Mouse (Mus musculus): ENCODE results near the gene Cxadr.

Cxadr gene

GRCm38 (mm10) chr16:78301183-78301830, at the start of gene Cxadr:
Cxadr (plus strand) TSS chr16:78301489.
- peak; percentile 84 for DNase-seq

- no peak for DNase-seq
These were observed 42.3 kb upstream of the Cxadr start for GRCm38 (mm10) chr16:78258989-78259388.

DNA sequence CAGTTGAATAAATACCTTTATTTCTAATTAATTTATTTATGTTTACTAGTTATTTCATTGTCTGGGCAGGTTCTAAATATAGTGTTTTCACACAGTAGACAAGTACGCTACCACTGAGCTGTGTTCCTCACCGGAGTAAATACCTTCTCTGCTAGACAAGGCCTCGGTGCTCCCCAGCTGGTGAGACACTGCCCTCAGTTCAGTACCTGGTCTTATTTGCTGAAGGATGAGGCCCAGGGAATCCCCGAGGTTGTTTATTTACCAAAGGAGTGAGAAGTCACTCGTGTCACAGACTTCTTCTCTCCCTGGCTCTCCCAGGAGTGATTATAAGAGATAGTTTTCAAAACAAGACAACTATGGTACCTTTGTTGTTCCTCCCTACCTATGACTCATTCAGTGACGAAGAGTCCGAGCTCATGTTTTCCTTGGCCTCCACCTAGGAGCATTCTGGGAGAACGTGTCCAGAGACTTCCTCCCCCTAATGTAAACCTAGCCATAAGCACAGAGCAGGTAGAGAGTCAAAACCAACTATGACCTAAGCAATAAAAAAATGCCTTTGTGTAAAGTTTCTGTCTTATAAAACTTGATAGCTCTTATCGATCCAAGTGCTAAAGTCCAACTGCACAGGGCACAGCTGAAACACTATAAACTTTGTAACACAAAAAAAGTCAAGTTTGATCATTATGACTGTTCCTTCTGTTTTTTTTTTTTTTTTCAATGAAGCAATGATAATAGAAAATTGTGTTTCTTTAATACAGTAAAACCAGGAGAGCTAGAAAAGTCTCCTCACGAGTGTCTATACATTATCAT, 41.0 kb upstream of the Cxadr start:
- DNase-seq = no peak

GRCm38 (mm10) chr16:78261520-78261919, 39.8 kb upstream of the Cxadr start:
- no peak for DNase-seq

GRCm38 (mm10) chr16:78264442-78265150, 36.7 kb upstream of the Cxadr start:
- DNase-seq = no peak

GRCm38 (mm10) chr16:78265151-78265590, 36.1 kb upstream of the Cxadr start:
- peak; percentile 54 for DNase-seq

GRCm38 (mm10) chr16:78265826-78266225, 35.5 kb upstream of the Cxadr start:
- no peak for DNase-seq

DNA sequence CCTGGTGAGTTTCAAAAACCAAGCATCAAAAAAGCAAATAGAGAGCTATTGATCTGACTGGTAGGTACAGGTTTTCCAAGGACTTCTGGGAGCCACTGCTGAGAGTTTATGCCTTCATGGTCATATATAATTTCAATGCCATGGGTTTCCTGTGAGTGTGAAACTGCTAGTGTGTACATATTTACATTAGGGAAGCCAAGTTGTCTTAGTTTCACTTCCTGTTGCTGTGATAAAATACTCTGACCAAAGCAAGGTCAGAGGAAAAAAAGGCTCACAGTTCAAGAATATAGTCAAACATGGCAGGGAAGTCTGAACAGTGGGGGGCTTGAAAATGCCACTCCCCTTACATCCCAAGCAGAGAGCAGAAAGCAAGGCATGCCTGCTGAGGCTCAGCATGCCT, 33.8 kb upstream of the Cxadr start:
- DNase-seq = no peak

GRCm38 (mm10) chr16:78268167-78268566, 33.1 kb upstream of the Cxadr start:
- no peak for DNase-seq

- no peak for DNase-seq
These were observed 26.3 kb upstream of the Cxadr start for GRCm38 (mm10) chr16:78274825-78275455.

GRCm38 (mm10) chr16:78277567-78277966, 23.7 kb upstream of the Cxadr start:
- DNase-seq = no peak

DNA sequence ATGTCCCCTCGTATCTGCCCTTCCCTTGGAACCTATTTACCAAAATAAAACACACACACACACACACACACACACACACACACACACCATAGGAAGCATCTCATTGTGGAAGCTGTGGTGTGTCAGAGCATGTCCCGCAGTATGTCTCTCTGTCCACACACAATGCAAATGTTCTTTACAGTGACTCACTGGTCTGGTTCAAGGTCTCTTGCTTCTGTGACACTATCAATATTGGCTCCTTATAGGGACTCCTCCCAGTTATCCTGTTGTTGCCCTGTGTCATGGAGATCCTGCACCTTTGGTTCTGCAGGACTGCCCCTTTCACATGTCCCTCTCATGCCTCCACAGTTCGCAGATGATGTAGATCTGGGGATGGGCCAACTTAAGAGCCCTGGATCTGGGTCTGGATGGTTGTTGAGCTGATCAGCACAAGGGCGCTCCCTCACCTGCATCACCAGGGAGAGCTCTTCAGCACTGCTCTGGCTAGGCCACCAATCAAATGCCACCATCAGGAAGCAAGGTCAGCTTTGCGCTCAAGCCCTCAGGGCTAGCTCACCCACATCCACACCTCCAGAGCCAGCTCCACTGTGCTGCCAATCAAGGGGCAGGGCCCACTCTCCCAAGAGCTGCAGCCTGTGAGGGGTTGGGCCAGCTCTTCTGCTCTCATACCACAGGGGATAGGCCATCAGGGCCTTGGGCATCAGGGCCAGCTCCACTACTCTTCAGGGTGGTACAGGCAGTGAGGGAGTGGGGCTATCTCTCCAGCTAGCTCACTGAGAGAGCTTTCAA, 21.0 kb upstream of the Cxadr start:
- DNase-seq = no peak

DNA sequence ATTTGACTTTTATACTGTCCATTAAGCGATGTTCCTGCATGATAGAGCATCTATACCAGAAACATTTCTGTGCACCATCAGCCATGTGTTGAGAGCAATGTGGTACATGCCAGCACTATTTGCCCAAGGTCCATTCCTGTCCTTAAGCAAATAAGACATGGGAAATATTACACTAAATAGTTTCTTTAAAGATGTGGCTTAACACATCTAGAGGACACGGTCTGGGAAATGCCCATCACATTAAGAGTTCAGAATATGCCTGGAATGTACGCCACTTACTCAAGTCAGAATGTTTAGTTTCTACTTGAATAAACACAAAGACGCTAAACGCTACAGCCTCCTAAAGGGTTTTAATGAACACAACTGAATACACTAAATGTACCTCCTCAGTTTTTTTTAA, 18.1 kb upstream of the Cxadr start:
- no peak for DNase-seq

DNA sequence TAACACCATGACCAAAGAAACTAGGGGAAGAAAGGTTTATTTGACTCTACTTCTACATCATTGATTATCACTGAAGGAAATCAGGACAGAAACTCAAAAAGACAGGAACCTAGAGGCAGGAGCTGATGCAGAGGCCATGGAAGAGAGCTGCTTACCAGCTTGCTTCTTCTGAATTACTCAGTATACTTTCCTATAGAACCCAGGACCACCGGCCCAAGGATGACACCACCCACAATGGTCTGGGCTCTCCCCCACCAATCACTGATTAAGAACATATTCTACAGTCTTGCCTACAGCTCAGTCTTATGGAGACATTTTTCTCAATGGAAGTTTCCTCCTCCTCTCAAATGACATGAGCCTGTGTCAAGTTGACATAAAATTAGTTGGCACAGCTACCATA, 7.2 kb upstream of the Cxadr start:
- no peak for DNase-seq

- DNase-seq = peak; percentile 65
These were observed 6.5 kb upstream of the Cxadr start for GRCm38 (mm10) chr16:78294606-78295275.

GRCm38 (mm10) chr16:78295601-78296000, 5.7 kb upstream of the Cxadr start:
- DNase-seq = no peak

GRCm38 (mm10) chr16:78296114-78296513, 5.2 kb upstream of the Cxadr start:
- peak; percentile 16 for DNase-seq

- peak; percentile 63 for DNase-seq
These were observed 765 bp downstream of the Cxadr start for GRCm38 (mm10) chr16:78301831-78302677.

DNA sequence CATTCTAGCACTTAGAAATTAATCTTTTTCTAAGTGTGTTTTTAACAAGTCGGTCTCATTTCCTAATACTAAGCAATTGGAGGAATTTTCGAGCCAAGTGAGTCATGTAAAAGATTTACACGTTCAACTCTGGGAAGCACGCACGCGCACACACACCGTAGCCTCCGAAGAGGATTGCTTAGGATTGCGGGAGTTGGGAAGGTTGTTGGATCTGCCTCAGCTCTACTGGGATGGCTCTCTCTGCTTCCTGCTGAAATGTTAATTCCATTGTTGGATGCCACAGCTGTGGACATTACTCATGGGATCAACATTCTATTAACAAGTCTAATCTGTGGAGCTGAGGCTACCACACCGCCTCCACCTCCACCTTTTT, 1.4 kb downstream of the Cxadr start:
- no peak for DNase-seq

DNA sequence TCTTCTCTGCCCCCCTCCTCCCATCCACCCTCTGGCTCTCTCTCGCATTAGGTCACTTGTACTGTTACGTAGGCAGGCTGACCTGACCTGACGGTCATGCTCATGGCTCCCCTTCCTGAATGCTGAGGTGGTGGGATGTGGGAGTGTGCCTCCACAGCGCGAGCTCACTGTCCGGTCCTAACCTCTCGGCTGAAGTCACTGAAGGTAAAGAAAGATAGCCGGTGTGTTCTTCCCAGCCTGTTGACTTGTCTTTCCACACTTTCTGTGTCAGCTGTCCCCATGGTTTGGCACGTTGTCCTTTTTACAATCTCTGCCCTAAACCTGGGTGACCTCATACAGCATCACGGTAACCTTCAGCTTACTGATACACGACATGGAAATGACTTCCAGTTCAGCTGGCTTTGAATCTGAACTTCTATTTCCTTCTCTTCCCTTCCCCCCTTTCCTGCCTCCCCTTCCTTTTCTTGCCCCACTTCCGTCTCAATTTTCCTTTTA, 4.4 kb downstream of the Cxadr start:
- DNase-seq = no peak

- no peak for DNase-seq
These were observed 5.3 kb downstream of the Cxadr start for GRCm38 (mm10) chr16:78306606-78307005.
